Mouse (Mus musculus): ENCODE data around the gene Hal.

Hal gene

DNA sequence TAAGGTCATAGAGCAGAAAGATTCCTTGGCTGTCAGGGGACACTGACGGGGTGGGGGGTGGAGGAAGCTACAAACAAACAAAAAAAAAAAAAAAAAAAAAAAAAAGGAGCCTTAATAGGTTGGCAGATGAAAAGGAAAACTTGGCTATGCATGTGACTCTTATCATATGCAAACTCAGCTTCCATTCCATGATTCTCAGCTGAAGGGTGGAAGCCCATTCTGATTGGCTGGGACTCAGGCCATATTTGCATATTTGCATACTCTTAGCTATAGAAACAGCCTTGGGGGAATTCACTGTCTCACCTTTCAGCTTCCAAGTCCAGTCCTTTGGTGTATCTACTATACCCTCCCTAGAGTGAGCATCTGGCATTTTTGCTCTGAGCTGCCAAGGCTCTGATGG, 26.9 kb downstream of the Hal start:
- CTCF ChIA-PET = interaction anchor here (0.5 kb wide), 1 partner anchor 445 kb away, joined by 3 read pairs; no protein-coding TSS in a partner anchor

DNA sequence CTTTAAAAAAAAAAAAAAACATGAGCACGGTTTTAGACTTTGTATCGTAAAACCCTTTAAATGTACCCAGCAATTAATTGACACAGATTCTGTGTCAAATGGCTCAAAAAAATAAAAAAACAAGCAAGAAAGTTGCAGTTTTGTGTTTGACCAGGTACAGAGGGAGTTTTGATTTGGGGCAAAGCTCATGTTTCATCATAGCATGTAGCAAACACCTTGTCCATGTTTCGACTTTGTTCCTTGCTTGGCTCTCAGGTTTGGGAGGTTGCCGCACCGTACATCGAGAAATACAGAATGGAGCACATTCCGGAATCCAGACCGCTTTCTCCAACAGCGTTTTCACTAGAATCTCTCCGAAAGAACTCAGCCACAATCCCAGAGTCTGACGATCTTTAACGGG, 27.4 kb downstream of the Hal start:
- CTCF ChIA-PET = interaction anchor here (0.5 kb wide), 1 partner anchor 446 kb away, joined by 3 read pairs; no protein-coding TSS in a partner anchor

DNA sequence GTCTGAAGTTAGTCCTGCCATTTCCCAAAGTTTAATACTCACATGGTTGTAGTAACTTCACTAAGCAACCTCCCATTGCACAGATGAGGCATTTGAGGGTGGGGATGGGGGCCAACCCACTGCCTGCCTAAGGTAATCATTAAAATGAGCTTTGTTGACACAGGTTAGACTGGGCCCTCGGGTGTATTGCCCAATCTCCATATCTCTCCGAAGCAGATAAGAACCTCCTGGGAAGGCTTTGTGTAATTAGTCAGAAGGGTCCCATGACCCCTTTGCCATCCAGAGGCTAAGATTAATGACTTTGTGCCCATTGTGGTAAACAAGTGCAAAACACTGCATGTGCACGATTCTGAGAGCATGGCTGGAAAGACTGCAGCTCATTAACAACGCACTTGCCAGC, 29.2 kb downstream of the Hal start:
- CTCF ChIA-PET = no interaction called here

DNA sequence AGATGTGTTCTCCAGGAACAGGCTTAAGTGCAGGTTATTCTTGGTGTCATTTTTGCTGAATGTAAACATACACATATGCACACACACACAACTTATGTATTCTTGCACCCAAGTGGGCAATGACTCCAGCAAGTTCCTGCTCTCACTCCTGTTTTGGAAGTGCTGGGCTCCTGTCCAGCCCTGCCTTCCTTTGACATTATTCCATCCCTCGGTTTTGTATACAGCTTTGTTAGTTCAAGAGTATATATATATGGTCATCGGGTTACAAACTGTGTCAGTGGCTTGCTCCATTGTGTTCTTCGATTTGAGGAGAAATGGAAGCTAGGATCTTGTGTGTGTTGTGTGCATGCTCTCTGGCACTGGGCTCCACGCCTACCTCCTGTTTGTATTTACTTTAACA, 29.6 kb downstream of the Hal start:
- CTCF ChIA-PET = no interaction called here

DNA sequence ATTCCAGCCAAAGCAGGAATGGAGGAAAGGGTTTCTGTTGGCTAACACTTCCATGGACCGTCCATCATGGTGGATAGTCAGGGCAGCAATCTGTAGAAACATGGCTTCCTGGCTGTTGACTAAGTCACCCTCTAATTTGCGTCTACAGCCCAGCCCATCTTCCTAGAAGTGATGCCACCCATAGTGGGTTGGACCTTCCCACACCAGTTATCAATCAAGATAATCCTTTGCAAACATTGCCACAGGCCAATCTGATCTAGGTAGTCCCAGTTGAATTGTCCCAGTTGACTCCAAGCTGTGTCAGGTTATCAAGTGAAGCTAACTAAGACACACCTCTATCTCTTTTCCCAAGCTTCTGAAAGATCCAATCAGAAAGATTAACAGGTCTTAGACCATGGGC, 30.1 kb downstream of the Hal start:
- CTCF ChIA-PET = no interaction called here

DNA sequence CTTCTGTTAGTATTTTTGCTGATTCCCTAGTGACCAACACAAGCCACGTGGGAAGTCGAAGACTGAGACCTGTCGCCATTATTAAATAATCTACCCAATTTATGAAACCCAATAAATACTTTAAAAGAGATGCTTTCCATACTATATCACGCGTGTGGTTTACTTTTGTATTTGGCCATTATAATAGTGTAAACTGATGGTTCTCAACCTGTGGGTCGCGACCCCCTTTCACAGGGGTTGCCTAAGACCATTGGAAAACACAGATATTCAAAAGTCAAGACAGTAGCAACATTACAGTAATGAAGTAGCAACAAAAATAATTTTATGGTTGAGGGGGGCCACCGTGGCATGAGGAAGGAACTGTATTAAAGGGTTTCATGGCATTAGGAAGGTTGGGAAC, 30.6 kb downstream of the Hal start:
- CTCF ChIA-PET = no interaction called here

DNA sequence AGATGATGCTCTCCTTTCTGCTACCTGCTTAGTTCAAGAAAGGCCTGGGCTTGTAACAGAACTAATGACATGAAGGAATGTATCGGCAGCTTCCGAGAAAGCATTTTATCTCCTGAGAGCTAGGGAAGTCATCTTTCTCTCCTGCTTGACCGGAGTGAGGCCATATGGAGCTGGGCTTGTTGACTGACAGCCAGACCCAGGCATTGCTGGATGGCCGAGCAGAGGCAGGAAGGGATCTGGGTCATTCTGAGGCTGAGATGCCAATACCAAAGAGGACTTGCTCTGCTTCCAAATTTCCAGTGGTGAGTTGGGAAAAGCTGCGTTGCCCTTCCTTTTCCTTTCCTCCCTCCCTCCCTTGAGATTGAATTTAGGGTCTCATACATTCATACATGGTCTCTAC, 31.2 kb downstream of the Hal start:
- CTCF ChIA-PET = no interaction called here

DNA sequence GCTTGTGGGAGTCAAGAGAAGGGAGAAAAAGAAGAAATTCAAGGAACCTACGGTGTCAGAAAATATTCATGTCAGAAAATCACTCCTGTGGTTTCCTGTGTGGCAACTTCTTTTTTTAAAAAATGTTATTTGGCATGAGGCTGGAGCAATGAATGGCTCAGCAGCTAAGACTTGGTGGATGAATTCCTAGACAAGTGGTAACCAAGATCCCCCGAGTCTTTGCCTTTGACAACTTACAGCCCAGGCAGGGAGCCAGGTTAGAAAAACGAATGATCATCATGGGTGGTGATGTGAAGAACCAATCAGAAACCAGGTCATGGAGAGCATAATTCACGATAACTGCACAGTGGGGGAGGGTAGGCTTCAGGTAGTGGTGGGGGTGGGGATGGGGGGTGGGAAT, 32.4 kb downstream of the Hal start:
- CTCF ChIA-PET = interaction anchor here (0.5 kb wide), 1 partner anchor 55 kb away, joined by 3 read pairs; no protein-coding TSS in a partner anchor

DNA sequence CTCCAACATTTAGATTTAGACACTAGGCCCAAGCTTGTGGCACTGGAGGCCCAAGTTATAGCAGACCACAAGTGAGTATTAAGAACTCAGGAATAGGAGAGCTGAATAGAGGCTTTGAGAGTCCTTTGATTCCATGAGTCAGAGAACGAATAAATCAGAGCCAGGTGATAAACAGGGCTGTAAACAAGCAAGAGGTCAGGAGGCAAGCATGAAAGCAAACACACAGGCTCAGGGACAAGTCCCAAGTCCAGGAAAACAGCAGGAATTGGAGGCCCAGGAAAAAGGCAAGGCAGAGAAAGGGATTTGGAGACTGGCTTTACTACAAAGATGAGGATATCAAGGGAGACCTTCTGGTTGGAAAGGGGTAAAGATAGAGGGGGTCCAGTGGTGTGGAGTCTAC, 36.8 kb downstream of the Hal start:
- CTCF ChIA-PET = interaction anchor here (0.7 kb wide), 1 partner anchor 15 kb away, joined by 3 read pairs; no protein-coding TSS in a partner anchor

DNA sequence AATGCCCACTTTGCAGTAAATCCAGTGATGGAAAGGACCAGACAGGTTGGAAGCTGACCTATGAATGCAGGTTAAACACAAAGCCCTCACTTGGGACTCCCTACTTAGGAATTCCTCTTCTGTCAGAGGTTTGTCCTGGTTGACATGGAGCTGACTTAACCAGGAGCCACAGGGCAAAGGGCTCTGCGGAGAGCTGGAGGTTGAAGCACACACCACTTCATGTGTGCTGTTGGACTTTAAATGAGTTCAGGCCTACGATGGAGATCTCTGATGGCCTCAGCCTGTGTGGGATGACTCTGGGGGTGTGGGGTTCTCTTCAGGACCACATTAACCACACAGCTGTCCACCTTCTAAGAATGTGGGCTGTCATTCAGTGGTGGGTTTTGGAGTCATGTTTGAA, 49.7 kb downstream of the Hal start:
- CTCF ChIA-PET = interaction anchor here (0.5 kb wide), 1 partner anchor 136 kb away, joined by 3 read pairs; no protein-coding TSS in a partner anchor

DNA sequence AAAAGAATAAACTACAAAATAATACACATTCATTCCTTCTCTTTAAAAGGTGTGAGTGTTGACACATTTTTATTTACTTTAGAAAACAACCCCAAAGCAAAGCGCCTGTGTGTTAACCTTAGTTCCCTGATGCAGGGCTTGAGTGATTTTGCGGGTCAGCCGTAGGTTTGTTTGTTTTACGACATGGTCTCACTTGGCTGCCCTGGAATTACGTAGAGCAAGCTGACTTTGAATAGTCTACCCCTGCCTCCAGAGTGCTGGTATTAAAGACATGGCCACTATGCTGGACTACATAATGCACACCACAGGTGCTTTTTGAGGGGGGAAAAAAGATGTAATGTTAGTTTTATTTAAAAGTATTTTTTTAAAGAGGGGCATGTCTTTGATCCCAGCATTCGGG, 50.2 kb downstream of the Hal start:
- CTCF ChIA-PET = interaction anchor here (0.5 kb wide), 1 partner anchor 137 kb away, joined by 3 read pairs; no protein-coding TSS in a partner anchor

DNA sequence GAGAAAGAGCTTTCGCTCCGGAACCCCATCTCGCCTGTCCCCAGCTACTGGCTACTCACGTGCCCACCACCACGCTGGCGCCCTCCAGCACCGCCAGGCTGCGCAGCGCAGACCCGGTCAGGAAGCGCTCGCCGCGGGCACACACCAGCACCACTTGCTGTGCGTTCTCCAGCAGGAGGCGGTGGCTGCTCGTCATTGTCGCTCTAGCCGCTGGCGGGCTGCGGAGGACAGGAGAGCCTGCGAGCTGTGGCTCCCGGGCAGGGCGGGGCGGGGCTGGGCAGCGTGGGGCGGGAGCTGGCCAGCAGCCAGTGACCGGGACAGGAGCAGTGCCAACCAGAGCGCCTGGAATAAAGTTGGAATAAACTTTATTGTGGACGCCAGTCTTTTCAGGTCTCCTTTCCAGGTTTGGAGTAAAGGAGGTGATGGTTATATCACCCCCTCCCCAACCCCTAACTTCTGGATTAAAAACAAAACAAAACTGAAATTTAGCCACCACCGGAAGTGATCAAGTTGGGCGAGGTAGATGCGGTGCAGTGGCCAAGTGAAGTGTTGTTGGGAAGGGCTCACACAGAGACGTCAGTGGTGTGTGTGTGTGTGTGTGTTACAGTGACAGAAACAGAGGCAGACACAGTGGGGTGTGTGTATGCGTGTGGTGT, 51.3 kb downstream of the Hal start, which contains the start of gene Amdhd1:
Gene Amdhd1 (minus strand): TSS at position 259 of the 656 bp plus-strand sequence.
- CTCF ChIA-PET = interaction anchor here (1.3 kb wide), 1 partner anchor 9 kb away, joined by 4 read pairs; no protein-coding TSS in a partner anchor

DNA sequence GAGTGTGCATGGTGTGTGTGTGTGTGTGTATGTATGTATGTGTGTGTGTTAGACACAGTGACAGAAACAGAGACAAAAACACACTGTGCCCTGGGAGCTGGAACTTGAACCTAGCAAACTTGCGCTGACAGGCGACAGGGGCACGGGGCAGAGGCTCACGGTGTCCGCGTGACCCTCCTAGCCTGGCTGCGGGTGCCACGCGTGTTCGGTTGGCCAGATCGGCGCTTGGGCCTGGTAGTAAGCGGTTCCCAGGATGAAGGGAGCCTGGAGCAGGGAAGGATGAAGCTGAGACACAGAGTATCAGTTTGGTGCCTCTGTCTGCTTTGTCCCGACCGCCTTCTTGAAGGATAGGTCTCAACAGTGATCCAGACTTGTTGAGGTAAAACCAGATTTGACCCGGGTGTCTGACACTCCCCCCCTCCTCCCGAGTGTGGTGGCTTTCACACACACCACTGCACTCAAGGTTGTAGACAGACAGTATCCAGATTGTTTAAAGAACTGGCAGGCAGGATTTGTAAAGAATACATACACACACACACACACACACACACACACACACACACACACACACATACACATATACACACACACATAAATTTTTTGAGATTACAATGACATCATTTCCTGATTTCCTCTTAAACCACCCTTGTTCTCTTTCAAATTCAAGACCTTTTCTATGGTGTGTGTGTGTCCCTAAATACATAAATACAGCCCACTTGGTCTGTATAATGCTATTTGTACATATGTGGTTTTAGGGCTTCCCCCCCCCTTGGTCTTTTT, 52.1 kb downstream of the Hal start, which contains the start of gene Ccdc38:
Gene Ccdc38 (plus strand): TSS at position 202 of the 780 bp plus-strand sequence.
- CTCF ChIA-PET = interaction anchor here (0.5 to 1.3 kb wide), 2 partner anchors 8 to 16 kb away, joined by 3 to 4 read pairs; no protein-coding TSS in a partner anchor

DNA sequence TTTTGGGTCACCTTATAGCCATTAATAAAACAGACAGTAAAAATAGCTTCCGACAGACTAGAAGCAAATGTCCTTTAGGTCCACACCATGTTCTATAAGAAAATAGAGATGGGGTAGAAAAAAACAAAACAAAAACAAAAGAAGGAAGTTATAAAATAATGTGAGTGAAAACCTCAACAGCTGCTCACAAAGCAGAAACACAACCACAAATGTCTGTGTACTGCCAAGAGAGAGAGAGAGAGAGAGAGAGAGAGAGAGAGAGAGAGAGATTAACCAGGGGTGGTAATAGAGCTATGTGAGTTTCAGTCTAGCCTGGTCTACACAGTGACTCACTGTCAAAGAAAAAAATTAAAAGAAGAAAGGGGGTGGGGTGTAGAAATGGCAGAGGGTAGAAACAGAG, 53.0 kb downstream of the Hal start:
- CTCF ChIA-PET = no interaction called here

DNA sequence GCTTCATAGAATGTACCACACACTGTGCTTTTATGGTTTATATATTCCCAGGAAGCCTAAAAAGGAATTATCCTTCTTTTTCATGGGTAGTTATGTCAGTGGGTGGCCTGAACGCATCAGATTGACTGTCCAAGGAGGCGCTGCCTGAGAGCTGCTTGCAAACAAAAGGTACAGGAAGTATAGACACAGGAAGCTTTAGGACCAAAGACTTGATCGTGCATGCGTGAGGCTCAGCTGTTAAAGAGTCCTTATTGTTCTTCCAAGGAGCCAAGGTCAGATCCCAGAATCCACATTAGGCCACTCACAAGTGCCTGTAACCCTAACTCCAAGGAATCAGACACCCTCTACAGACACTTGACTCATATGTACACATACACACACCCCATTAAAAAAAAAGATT, 53.8 kb downstream of the Hal start:
- CTCF ChIA-PET = no interaction called here

DNA sequence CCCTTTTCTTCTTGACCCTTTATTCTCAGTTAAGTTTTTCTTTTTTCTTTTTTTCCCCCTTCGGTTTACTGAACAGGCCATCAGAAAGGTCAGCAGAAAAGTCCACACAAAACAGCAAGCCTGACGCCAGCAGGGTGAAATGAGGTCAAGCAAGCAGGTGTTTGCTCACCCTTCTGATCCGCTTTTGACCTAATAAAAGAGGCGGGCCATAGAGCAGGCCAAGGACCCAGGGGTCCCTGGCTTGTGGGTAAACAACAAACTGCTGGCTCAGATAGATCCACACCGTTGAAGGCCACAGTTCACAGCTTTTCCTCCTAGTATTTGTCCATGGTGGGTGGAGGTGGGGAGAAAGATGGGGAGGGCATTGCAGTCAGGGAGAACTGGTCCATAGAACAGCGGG, 54.6 kb downstream of the Hal start:
- CTCF ChIA-PET = no interaction called here

DNA sequence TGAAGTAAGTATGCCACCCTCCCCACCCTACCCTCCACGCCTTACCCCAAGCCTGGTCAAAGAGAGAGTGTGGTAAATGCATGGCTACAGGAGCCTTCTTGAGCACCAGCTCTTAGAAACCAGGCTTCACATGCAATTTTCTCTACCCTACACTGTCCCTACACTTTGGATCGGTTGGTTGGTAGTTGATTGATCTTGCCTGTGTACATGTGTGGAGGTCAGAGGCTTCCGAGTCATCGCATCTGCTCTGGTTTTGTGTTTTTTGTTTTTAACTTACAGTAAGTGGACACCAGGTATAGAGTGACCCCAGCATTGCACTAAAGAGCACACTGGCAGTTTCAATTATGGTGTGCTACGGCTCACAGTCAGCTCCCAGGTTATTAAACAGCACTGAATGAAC, 55.6 kb downstream of the Hal start:
- CTCF ChIA-PET = no interaction called here

DNA sequence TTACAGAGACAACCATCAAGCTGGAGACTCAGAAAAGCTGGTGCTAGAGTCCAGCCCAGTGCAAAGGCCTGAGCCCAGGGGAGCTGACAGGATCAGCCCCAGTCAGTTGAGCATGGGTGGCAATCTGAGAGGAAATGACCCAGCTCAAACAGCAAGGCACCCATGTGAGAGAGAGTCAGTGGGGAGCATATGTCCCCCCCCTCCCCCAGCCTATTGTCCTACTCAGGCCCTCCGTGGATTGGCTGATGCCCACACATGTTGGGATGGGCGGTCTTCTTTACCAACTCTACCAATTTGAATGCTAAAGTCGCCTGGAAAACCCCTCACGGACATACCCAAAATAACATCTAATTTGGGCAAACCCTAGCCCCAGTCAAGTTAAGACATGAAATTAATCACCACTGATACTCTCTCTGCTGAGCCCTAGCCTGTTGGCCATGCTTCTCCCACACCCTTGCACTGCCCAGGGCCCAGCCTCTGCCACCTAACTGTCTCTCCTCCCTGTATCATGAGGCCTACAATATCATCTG, 59.2 kb downstream of the Hal start:
- CTCF ChIA-PET = interaction anchor here (0.5 to 0.7 kb wide), 3 partner anchors 18 to 381 kb away, joined by 3 to 5 read pairs (median 4); no protein-coding TSS in a partner anchor

DNA sequence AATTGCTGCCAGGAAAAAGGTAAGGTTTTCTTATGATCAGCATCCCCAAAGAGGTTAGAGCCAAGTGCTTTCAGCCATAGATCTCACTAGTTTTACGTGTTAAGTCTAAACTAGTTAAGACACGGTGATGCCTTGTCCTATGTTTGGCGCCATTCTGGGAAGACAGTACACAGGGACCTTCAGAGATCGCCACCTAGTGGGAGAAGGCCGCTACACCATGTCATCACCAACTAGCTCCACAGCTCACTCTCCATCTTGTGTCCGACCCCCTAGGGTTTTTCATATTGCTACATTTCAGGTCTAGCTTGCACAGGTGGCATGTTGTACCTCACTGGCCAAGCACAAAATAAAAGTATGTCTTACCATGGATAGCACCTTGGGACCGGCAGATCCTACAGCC, 60.4 kb downstream of the Hal start:
- CTCF ChIA-PET = interaction anchor here (0.7 to 1.0 kb wide), 2 partner anchors 9 to 171 kb away, joined by 4 read pairs; partner anchors contain the start of gene Amdhd1

DNA sequence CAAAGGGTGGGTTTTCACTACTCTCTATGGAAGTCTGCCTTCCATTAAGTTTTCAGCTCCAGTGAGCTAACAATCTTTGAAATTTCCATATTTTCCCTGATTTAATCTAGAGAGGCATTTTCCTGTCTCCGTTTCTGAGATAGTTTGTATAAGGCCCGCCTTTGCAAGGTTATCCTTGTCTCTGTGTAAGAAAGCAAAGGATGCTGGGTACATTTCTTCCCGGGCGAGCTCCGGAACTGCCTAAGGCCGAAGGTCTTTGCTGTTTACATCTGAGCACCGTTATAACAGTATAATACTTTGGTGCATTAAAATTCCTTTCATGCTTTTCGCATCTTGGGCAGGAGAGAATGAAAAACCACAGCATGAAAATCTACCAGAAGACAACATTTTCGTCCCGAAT, 61.3 kb downstream of the Hal start:
- CTCF ChIA-PET = no interaction called here

DNA sequence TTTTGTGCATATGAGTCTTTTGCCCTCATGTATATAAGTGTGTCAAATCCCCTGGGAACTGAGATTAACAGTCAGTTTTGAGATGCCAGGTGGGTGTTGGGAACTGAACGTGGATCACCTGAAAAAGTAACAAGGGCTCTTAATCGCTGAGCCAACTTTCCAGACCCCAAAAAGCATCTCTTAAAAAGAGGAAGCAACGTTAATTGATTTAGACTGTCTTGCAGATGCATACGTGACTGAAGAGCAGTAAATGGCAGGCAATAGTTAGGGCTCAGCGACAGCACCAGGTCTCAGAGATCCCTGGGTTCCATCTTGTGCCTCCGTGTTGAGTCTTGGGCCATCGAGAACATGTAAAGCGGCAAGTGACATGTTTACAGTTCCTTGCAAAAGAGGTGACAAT, 64.0 kb downstream of the Hal start:
- CTCF ChIA-PET = no interaction called here

DNA sequence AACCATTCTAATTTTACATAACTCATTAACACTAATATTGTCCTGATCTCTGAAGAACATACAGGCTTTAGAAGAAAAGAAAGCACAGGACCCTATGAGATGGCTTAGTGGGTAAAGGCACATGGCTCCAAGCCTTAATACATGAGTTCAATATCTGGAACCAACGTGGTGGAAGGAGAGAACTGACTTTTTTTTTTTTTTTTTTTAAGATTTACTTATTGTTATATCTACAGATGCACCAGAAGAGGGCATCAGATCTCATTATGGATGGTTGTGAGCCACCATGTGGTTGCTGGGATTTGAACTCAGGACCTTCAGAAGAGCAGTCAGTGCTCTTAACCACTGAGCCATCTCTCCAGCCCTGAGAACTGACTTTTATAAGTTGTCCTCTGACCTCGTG, 69.4 kb downstream of the Hal start:
- CTCF ChIA-PET = interaction anchor here (0.6 kb wide), 1 partner anchor 493 kb away, joined by 3 read pairs; no protein-coding TSS in a partner anchor
